Mouse (Mus musculus) hindbrain, embryonic 11.5 days (tissue): ENCODE results near the gene Decr2. TPM values are rescaled to one million over a fixed set of nuclear protein-coding genes. Genes with fewer than 3 reads are reported as not detected.

ENCODE experiments used
- ATAC-seq: fragments of 200-750 bp; cut with Nextera tagmentation; 2 replicates; pipeline ENCODE4 v1.8.0; 2017; ENCODE audit warnings: mild to moderate bottlenecking, moderate TSS enrichment, moderate library complexity; ENCODE audit not compliant: low FRiP score
- DNase-seq: peaks from one replicate; pipeline ENCODE4 v3.0.0-alpha.2; 2015; ENCODE audit warnings: low spot score
- H3K27ac ChIP-seq: fragments of 300-500 bp; sonication (generic); 2 replicates; pipeline ENCODE4 v1.5.1; 2014; ENCODE audit warnings: mild to moderate bottlenecking, low read depth, low read length
- H3K27me3 ChIP-seq: fragments of 300-500 bp; sonication (generic); 2 replicates; pipeline ENCODE4 v1.6.1; 2014; ENCODE audit warnings: mild to moderate bottlenecking, low read length, moderate library complexity, mixed read lengths; ENCODE audit not compliant: control insufficient read depth, insufficient read depth
- H3K36me3 ChIP-seq: fragments of 300-500 bp; sonication (generic); 2 replicates; pipeline ENCODE4 v1.6.1; 2014; ENCODE audit warnings: mild to moderate bottlenecking, low read length, moderate library complexity, mixed read lengths; ENCODE audit not compliant: control insufficient read depth, insufficient read depth
- H3K4me1 ChIP-seq: fragments of 300-500 bp; sonication (generic); replicated peaks from 2 replicates; pipeline ENCODE4 v1.6.1; 2014; ENCODE audit warnings: low read length, mixed read lengths; ENCODE audit not compliant: control insufficient read depth, insufficient read depth
- H3K4me2 ChIP-seq: fragments of 300-500 bp; sonication (generic); replicated peaks from 2 replicates; pipeline ENCODE4 v1.6.1; 2014; ENCODE audit warnings: mild to moderate bottlenecking, low read depth, low read length
- H3K4me3 ChIP-seq: fragments of 300-500 bp; sonication (generic); 2 replicates; pipeline ENCODE4 v1.5.1; 2014; ENCODE audit warnings: low read depth, low read length
- H3K9ac ChIP-seq: fragments of 300-500 bp; sonication (generic); 2 replicates; pipeline ENCODE4 v1.6.1; 2014; ENCODE audit warnings: low read depth, low read length
- H3K9me3 ChIP-seq: fragments of 300-500 bp; sonication (generic); 2 replicates; pipeline ENCODE4 v1.6.1; 2016; ENCODE audit warnings: low read length; ENCODE audit not compliant: control insufficient read depth
- WGBS: fragments of 180-500 bp; shearing (Covaris S2); extraction: QIAGEN DNeasy Blood & Tissue Kit; methylation state at CpG from one replicate; pipeline ENCODE4 v1.1.7; 2014; 5-methylcytosine and 5-hydroxymethylcytosine counted together
- polyA plus RNA-seq: library from polyadenylated mRNA; unstranded; fragments of >200 nt; fragmentation: Nextera tagmentation; extraction: Ambion mirVana; gene quantifications from 2 replicates; pipeline ENCODE4 v1.2.1, GENCODE M21; 2014

Decr2 gene
- polyA plus RNA-seq, 1 experiment from 2014 or later = 24.7 TPM

- H3K9me3 ChIP-seq = no peaks in the 10 kb centered on the region
- WGBS = 63% methylated on average over 3 of the region's 3 CpGs
- ATAC-seq = no peak
- no peak overlapping the region for H3K4me3 ChIP-seq
- H3K27me3 ChIP-seq = peaks cover 6% of the 10 kb centered on the region; the same call in 1 of the 2 replicates
- no peak overlapping the region for H3K27ac ChIP-seq
- H3K4me1 ChIP-seq = no peaks in the 10 kb centered on the region
- no peak overlapping the region for H3K4me2 ChIP-seq
- DNase-seq = no peak
- H3K36me3 ChIP-seq = no peaks in the 10 kb centered on the region
- no peak overlapping the region for H3K9ac ChIP-seq
These were observed 14.9 kb downstream of the Decr2 start for GRCm38 (mm10) chr17:26075246-26075645.

GRCm38 (mm10) chr17:26070136-26070535 lies 20.0 kb downstream of the Decr2 start:
- no peaks in the 10 kb centered on the region for H3K36me3 ChIP-seq

GRCm38 (mm10) chr17:26068831-26069739 lies 21.1 kb downstream of the Decr2 start, which contains the start of gene Rab11fip3:
Gene Rab11fip3, minus strand, starts transcription at chr17:26069555.
- no peaks in the 10 kb centered on the region for H3K36me3 ChIP-seq
- DNase-seq (peak; percentile 94), ATAC-seq (peak; percentile 96)
- H3K9me3 ChIP-seq = no peaks in the 10 kb centered on the region
- peak within 1 kb of the TSS; percentile 83 for H3K4me3 ChIP-seq
- H3K4me1 ChIP-seq = peaks cover 8% of the 10 kb centered on the region
- H3K27me3 ChIP-seq = peaks cover 8% of the 10 kb centered on the region; the same call in 1 of the 2 replicates
- peak within 1 kb of the TSS; percentile 94 for H3K4me2 ChIP-seq
- peak within 1 kb of the TSS; percentile 86 for H3K27ac ChIP-seq
- peak within 1 kb of the TSS; percentile 94 for H3K9ac ChIP-seq
- WGBS = under 1% methylated on average over 86 of the region's 94 CpGs

More at GRCm38 (mm10) chr17:26070136-26070535, 20.0 kb downstream of the Decr2 start:
- H3K4me3 ChIP-seq = no peak overlapping the region
- ATAC-seq = no peak
- WGBS = 52% methylated on average over 6 of the region's 6 CpGs
- H3K27ac ChIP-seq = no peak overlapping the region
- DNase-seq = no peak
- no peaks in the 10 kb centered on the region for H3K9me3 ChIP-seq
- no peak overlapping the region for H3K9ac ChIP-seq
- H3K27me3 ChIP-seq = peaks cover 8% of the 10 kb centered on the region; the same call in 1 of the 2 replicates
- peaks cover 6% of the 10 kb centered on the region; the same call in 1 of the 2 replicates for H3K4me1 ChIP-seq
- peak overlapping the region; percentile 94; the same call in 1 of the 2 replicates for H3K4me2 ChIP-seq

- 0 out of 2 replicates have a peak overlapping the region, but pooled peaks have one; percentile 42 for H3K27ac ChIP-seq
These were observed 21.9 kb downstream of the Decr2 start for GRCm38 (mm10) chr17:26068024-26068830.

GRCm38 (mm10) chr17:26066488-26067020 lies 23.6 kb downstream of the Decr2 start:
- H3K9me3 ChIP-seq = no peaks in the 10 kb centered on the region
- H3K27ac ChIP-seq = no peak overlapping the region
- H3K36me3 ChIP-seq = no peaks in the 10 kb centered on the region
- peaks cover 8% of the 10 kb centered on the region for H3K4me1 ChIP-seq
- no peak for ATAC-seq
- peak overlapping the region; percentile 83 for H3K4me3 ChIP-seq
- H3K27me3 ChIP-seq = peaks cover 8% of the 10 kb centered on the region; the same call in 1 of the 2 replicates
- peak overlapping the region; percentile 94 for H3K9ac ChIP-seq
- peak overlapping the region; percentile 94 for H3K4me2 ChIP-seq
- 88% methylated on average over 7 of the region's 7 CpGs for WGBS
- DNase-seq = no peak

More at GRCm38 (mm10) chr17:26068024-26068830, 21.9 kb downstream of the Decr2 start:
- Histone ChIP-seq H3K4me2 (peak overlapping the region; percentile 94), H3K9me3 (no peaks in the 10 kb centered on the region), H3K4me3 (peak overlapping the region; percentile 83), H3K4me1 (peaks cover 8% of the 10 kb centered on the region), H3K9ac (peak overlapping the region; percentile 94), H3K27me3 (peaks cover 8% of the 10 kb centered on the region; the same call in 1 of the 2 replicates), H3K36me3 (no peaks in the 10 kb centered on the region)
- 1% methylated on average over 44 of the region's 44 CpGs for WGBS
- peak; percentile 45 for DNase-seq
- ATAC-seq = peak; percentile 17; the same call in 1 of the 2 replicates

- ATAC-seq (no peak), DNase-seq (no peak)
- Histone ChIP-seq H3K27ac (no peak overlapping the region), H3K4me3 (no peak overlapping the region), H3K4me1 (peaks cover 8% of the 10 kb centered on the region), H3K27me3 (0 out of 2 replicates have a peak, but pooled peaks cover 2% of the 10 kb centered on the region), H3K9ac (0 out of 2 replicates have a peak overlapping the region, but pooled peaks have one; percentile 11), H3K36me3 (no peaks in the 10 kb centered on the region), H3K9me3 (no peaks in the 10 kb centered on the region), H3K4me2 (peak overlapping the region; percentile 4; the same call in 1 of the 2 replicates)
- WGBS = 63% methylated on average over 6 of the region's 6 CpGs
These were observed 25.2 kb downstream of the Decr2 start for GRCm38 (mm10) chr17:26064916-26065315.

GRCm38 (mm10) chr17:26057787-26058567 lies 32.2 kb downstream of the Decr2 start:
- Histone ChIP-seq H3K27ac (no peak overlapping the region), H3K9ac (no peak overlapping the region), H3K4me2 (no peak overlapping the region), H3K4me3 (no peak overlapping the region), H3K27me3 (no peaks in the 10 kb centered on the region), H3K4me1 (no peaks in the 10 kb centered on the region), H3K36me3 (peaks cover 3% of the 10 kb centered on the region; the same call in 1 of the 2 replicates), H3K9me3 (no peaks in the 10 kb centered on the region)
- no peak for ATAC-seq
- WGBS = 84% methylated on average over 9 of the region's 9 CpGs
- no peak for DNase-seq
